Mouse (Mus musculus) kidney, adult 2 months (tissue): ENCODE data around the gene Cd3d.

ENCODE experiments used
- CTCF ChIP-seq: fragments of 200-500 bp; conservative IDR thresholded peaks from 2 replicates; pipeline ENCODE4 v1.5.1; 2011; ENCODE audit warnings: low read depth, mild to moderate bottlenecking, control low read depth, low read length, moderate library complexity, mixed read lengths; ENCODE audit not compliant: insufficient read depth, insufficient read length
- POLR2A ChIP-seq: fragments of 200-500 bp; IDR thresholded peaks from one replicate; pipeline ENCODE4 v1.6.1; 2011; ENCODE audit warnings: low read depth, low read length, control low read depth

GRCm38 (mm10) chr9:44992271-44992670 is 10.7 kb downstream of the Cd3d start:
- TF ChIP-seq CTCF: no peak
- no peak for TF ChIP-seq POLR2A
